Mouse (Mus musculus) spleen, postnatal 10 days (tissue): Measurements from ENCODE around the gene Gm11077.

ENCODE experiments used
- DNase-seq, 2 experiments: peaks; one replicate each; pipeline ENCODE4 v3.0.0; 2021 to 2022; ENCODE audit warnings: low spot score in 2 of 2

Gm11077 gene

GRCm38 (mm10) chr6:140747591-140747990 is 18.5 kb downstream of the Gm11077 start:
- no peak for DNase-seq

- no peak for DNase-seq
These were observed 21.4 kb downstream of the Gm11077 start for GRCm38 (mm10) chr6:140750371-140751080.

GRCm38 (mm10) chr6:140766365-140766764 is 37.3 kb downstream of the Gm11077 start:
- DNase-seq = peak in 1 of 2 experiments; percentile 26

GRCm38 (mm10) chr6:140767237-140767636 is 38.2 kb downstream of the Gm11077 start:
- no peak for DNase-seq

GRCm38 (mm10) chr6:140768180-140768579 is 39.1 kb downstream of the Gm11077 start:
- no peak for DNase-seq

GRCm38 (mm10) chr6:140768859-140769640 is 40.0 kb downstream of the Gm11077 start:
- DNase-seq = no peak

- DNase-seq = no peak
These were observed 47.2 kb downstream of the Gm11077 start for GRCm38 (mm10) chr6:140776274-140776673.

GRCm38 (mm10) chr6:140782524-140782923 is 53.4 kb downstream of the Gm11077 start:
- no peak for DNase-seq

- no peak for DNase-seq
These were observed 57.0 kb downstream of the Gm11077 start for GRCm38 (mm10) chr6:140786058-140786457.

- DNase-seq = no peak
These were observed 60.8 kb downstream of the Gm11077 start for GRCm38 (mm10) chr6:140789850-140790249.

- DNase-seq = no peak
These were observed 64.7 kb downstream of the Gm11077 start for GRCm38 (mm10) chr6:140793676-140794262.

GRCm38 (mm10) chr6:140798841-140799240 is 69.8 kb downstream of the Gm11077 start:
- DNase-seq = no peak

GRCm38 (mm10) chr6:140799435-140800040 is 70.5 kb downstream of the Gm11077 start:
- no peak for DNase-seq

- no peak for DNase-seq
These were observed 71.5 kb downstream of the Gm11077 start for GRCm38 (mm10) chr6:140800587-140800986.
